Mouse (Mus musculus): ENCODE results near the gene Cutal. TPM values are rescaled to one million over a fixed set of nuclear protein-coding genes. Genes with fewer than 3 reads are reported as not detected.

Gene Cutal
- polyA plus RNA-seq, 1 experiment from 2014 or later: 19.0 TPM

GRCm38 (mm10) chr2:34912613-34913012 lies 38.4 kb downstream of the Cutal start:
- H3K27ac ChIP-seq: no peak overlapping the region
- no peak for TF ChIP-seq CTCF (IDR thresholded peaks at IDR 0.05; ENCODE audit: low read depth)
- H3K27me3 ChIP-seq (ENCODE audit: insufficient read depth, low read length): no peaks in the 10 kb centered on the region
- H3K36me3 ChIP-seq (ENCODE audit: insufficient read depth, low read length): no peaks in the 10 kb centered on the region
- H3K4me3 ChIP-seq (replicated peaks; ENCODE audit: low read depth, low read length): peak overlapping the region; percentile 68
- H3K9me3 ChIP-seq (replicated peaks; ENCODE audit: low read length): no peaks in the 10 kb centered on the region
- WGBS: 30% methylated on average over 7 of the region's 7 CpGs
- 0 out of 2 replicates have a peak, but pooled peaks have one; percentile 27 for ATAC-seq (replicated peaks; ENCODE audit: low FRiP score, low read depth)
- no peak for DNase-seq (ENCODE audit: low spot score)
- H3K9ac ChIP-seq (ENCODE audit: low read depth, low read length): 0 out of 2 replicates have a peak overlapping the region, but pooled peaks have one; percentile 65
- 0 out of 2 replicates have a peak, but pooled peaks cover 9% of the 10 kb centered on the region for H3K4me1 ChIP-seq (replicated peaks; ENCODE audit: insufficient read depth, low read length)
- peak overlapping the region; percentile 98 for H3K4me2 ChIP-seq (ENCODE audit: low read length)

GRCm38 (mm10) chr2:34913218-34914068 lies 39.2 kb downstream of the Cutal start, which contains the start of gene Phf19:
Gene Phf19, minus strand, starts transcription at chr2:34914026.
- H3K36me3 ChIP-seq (ENCODE audit: insufficient read depth, low read length): no peaks in the 10 kb centered on the region
- ATAC-seq (replicated peaks; ENCODE audit: low FRiP score, low read depth): peak; percentile 19; the same call in 1 of the 2 replicates
- no peak for TF ChIP-seq CTCF (IDR thresholded peaks at IDR 0.05; ENCODE audit: low read depth)
- no peaks in the 10 kb centered on the region for H3K27me3 ChIP-seq (ENCODE audit: insufficient read depth, low read length)
- H3K4me3 ChIP-seq (replicated peaks; ENCODE audit: low read depth, low read length): peak within 1 kb of the TSS; percentile 68
- 0% methylated on average over 58 of the region's 64 CpGs for WGBS
- H3K4me1 ChIP-seq (replicated peaks; ENCODE audit: insufficient read depth, low read length): 0 out of 2 replicates have a peak, but pooled peaks cover 9% of the 10 kb centered on the region
- peak within 1 kb of the TSS; percentile 98 for H3K4me2 ChIP-seq (ENCODE audit: low read length)
- peak within 1 kb of the TSS; percentile 65 for H3K9ac ChIP-seq (ENCODE audit: low read depth, low read length)
- peak; percentile 29 for DNase-seq (ENCODE audit: low spot score)
- H3K9me3 ChIP-seq (replicated peaks; ENCODE audit: low read length): no peaks in the 10 kb centered on the region
- H3K27ac ChIP-seq: peak within 1 kb of the TSS; percentile 37; the same call in 1 of the 2 replicates

- peak overlapping the region; percentile 68 for H3K4me3 ChIP-seq (replicated peaks; ENCODE audit: low read depth, low read length)
- TF ChIP-seq CTCF (IDR thresholded peaks at IDR 0.05; ENCODE audit: low read depth): no peak
These were observed 40.0 kb downstream of the Cutal start for GRCm38 (mm10) chr2:34914069-34914822.

GRCm38 (mm10) chr2:34914823-34915082 lies 40.6 kb downstream of the Cutal start:
- DNase-seq (ENCODE audit: low spot score): no peak
- no peak overlapping the region for H3K4me2 ChIP-seq (ENCODE audit: low read length)
- no peaks in the 10 kb centered on the region for H3K27me3 ChIP-seq (ENCODE audit: insufficient read depth, low read length)
- ATAC-seq (replicated peaks; ENCODE audit: low FRiP score, low read depth): no peak
- H3K4me1 ChIP-seq (replicated peaks; ENCODE audit: insufficient read depth, low read length): 0 out of 2 replicates have a peak, but pooled peaks cover 9% of the 10 kb centered on the region
- H3K4me3 ChIP-seq (replicated peaks; ENCODE audit: low read depth, low read length): no peak overlapping the region
- H3K36me3 ChIP-seq (ENCODE audit: insufficient read depth, low read length): no peaks in the 10 kb centered on the region
- no peak overlapping the region for H3K9ac ChIP-seq (ENCODE audit: low read depth, low read length)
- no peaks in the 10 kb centered on the region for H3K9me3 ChIP-seq (replicated peaks; ENCODE audit: low read length)
- no peak for TF ChIP-seq CTCF (IDR thresholded peaks at IDR 0.05; ENCODE audit: low read depth)
- H3K27ac ChIP-seq: no peak overlapping the region
- WGBS: 15% methylated on average over 2 of the region's 2 CpGs

More at GRCm38 (mm10) chr2:34914069-34914822, 40.0 kb downstream of the Cutal start:
- ATAC-seq (replicated peaks; ENCODE audit: low FRiP score, low read depth) (peak; percentile 56; the same call in 1 of the 2 replicates), DNase-seq (ENCODE audit: low spot score) (peak; percentile 46)
- Histone ChIP-seq H3K9ac (ENCODE audit: low read depth, low read length) (peak overlapping the region; percentile 65), H3K4me2 (ENCODE audit: low read length) (peak overlapping the region; percentile 98), H3K27me3 (ENCODE audit: insufficient read depth, low read length) (no peaks in the 10 kb centered on the region), H3K36me3 (ENCODE audit: insufficient read depth, low read length) (no peaks in the 10 kb centered on the region), H3K4me1 (replicated peaks; ENCODE audit: insufficient read depth, low read length) (0 out of 2 replicates have a peak, but pooled peaks cover 9% of the 10 kb centered on the region), H3K27ac (no peak overlapping the region), H3K9me3 (replicated peaks; ENCODE audit: low read length) (no peaks in the 10 kb centered on the region)
- WGBS: 3% methylated on average over 43 of the region's 50 CpGs

- no peaks in the 10 kb centered on the region for H3K9me3 ChIP-seq (replicated peaks; ENCODE audit: low read length)
- DNase-seq (ENCODE audit: low spot score) (no peak), ATAC-seq (replicated peaks; ENCODE audit: low FRiP score, low read depth) (no peak)
- H3K4me3 ChIP-seq (replicated peaks; ENCODE audit: low read depth, low read length): no peak overlapping the region
- no peaks in the 10 kb centered on the region for H3K27me3 ChIP-seq (ENCODE audit: insufficient read depth, low read length)
- H3K27ac ChIP-seq: no peak overlapping the region
- 0 out of 2 replicates have a peak, but pooled peaks cover 9% of the 10 kb centered on the region for H3K4me1 ChIP-seq (replicated peaks; ENCODE audit: insufficient read depth, low read length)
- H3K4me2 ChIP-seq (ENCODE audit: low read length): no peak overlapping the region
- 64% methylated on average over 2 of the region's 2 CpGs for WGBS
- H3K9ac ChIP-seq (ENCODE audit: low read depth, low read length): no peak overlapping the region
- TF ChIP-seq CTCF (IDR thresholded peaks at IDR 0.05; ENCODE audit: low read depth): no peak
- no peaks in the 10 kb centered on the region for H3K36me3 ChIP-seq (ENCODE audit: insufficient read depth, low read length)
These were observed 40.9 kb downstream of the Cutal start for GRCm38 (mm10) chr2:34915103-34915502.

GRCm38 (mm10) chr2:34920144-34920543 lies 45.9 kb downstream of the Cutal start:
- no peak for DNase-seq (ENCODE audit: low spot score)
- ATAC-seq (replicated peaks; ENCODE audit: low FRiP score, low read depth): no peak

More at GRCm38 (mm10) chr2:34920144-34920543, 45.9 kb downstream of the Cutal start:
- Histone ChIP-seq H3K27me3 (ENCODE audit: insufficient read depth, low read length) (no peaks in the 10 kb centered on the region), H3K9ac (ENCODE audit: low read depth, low read length) (no peak overlapping the region), H3K4me3 (replicated peaks; ENCODE audit: low read depth, low read length) (no peak overlapping the region), H3K36me3 (ENCODE audit: insufficient read depth, low read length) (no peaks in the 10 kb centered on the region), H3K27ac (no peak overlapping the region), H3K4me2 (ENCODE audit: low read length) (no peak overlapping the region), H3K4me1 (replicated peaks; ENCODE audit: insufficient read depth, low read length) (no peaks in the 10 kb centered on the region), H3K9me3 (replicated peaks; ENCODE audit: low read length) (no peaks in the 10 kb centered on the region)
- 26% methylated on average over 2 of the region's 2 CpGs for WGBS
- no peak for TF ChIP-seq CTCF (IDR thresholded peaks at IDR 0.05; ENCODE audit: low read depth)
